Mouse (Mus musculus) cerebellum, postnatal 14 days (tissue): ENCODE measurements at regions not wholly inside any gene's neighbourhood (a gene's known extent, or its start where the extent isn't known, plus 50 kb on each side); places are given as distances from the start of the nearest gene placed in this dataset.

ENCODE experiments used
- DNase-seq, 2 experiments: peaks; one replicate each; pipeline ENCODE4 v3.0.0; 2021; ENCODE audit warnings: mixed read lengths in 2 of 2

- DNase-seq: peak; percentile 22 to 38
Observed at GRCm38 (mm10) chr9:116365016-116365685, 190.0 kb upstream of the Tgfbr2 start.

- no peak for DNase-seq
Observed at GRCm38 (mm10) chr9:116361092-116361491, 185.9 kb upstream of the Tgfbr2 start.

GRCm38 (mm10) chr9:116354056-116354732 lies 179.0 kb upstream of the Tgfbr2 start:
- no peak for DNase-seq

GRCm38 (mm10) chr9:116352801-116353494 lies 177.8 kb upstream of the Tgfbr2 start:
- DNase-seq: no peak

GRCm38 (mm10) chr9:116350804-116351547 lies 175.8 kb upstream of the Tgfbr2 start:
- DNase-seq: peak; percentile 22 to 46

- no peak for DNase-seq
Observed at GRCm38 (mm10) chr9:116347021-116347420, 171.9 kb upstream of the Tgfbr2 start.

GRCm38 (mm10) chr9:116346495-116346894 lies 171.3 kb upstream of the Tgfbr2 start:
- DNase-seq: no peak

GRCm38 (mm10) chr9:116343086-116343481 lies 167.9 kb upstream of the Tgfbr2 start:
- DNase-seq: no peak

- peak; percentile 22 to 40 for DNase-seq
Observed at GRCm38 (mm10) chr9:116342446-116343085, 167.4 kb upstream of the Tgfbr2 start.

GRCm38 (mm10) chr9:116342009-116342408 lies 166.8 kb upstream of the Tgfbr2 start:
- DNase-seq: no peak

- peak in 1 of 2 experiments; percentile 28 for DNase-seq
Observed at GRCm38 (mm10) chr9:116340952-116341351, 165.8 kb upstream of the Tgfbr2 start.

GRCm38 (mm10) chr9:116338729-116339100 lies 163.6 kb upstream of the Tgfbr2 start:
- no peak for DNase-seq

- no peak for DNase-seq
Observed at GRCm38 (mm10) chr9:116338093-116338728, 163.1 kb upstream of the Tgfbr2 start.

- no peak for DNase-seq
Observed at GRCm38 (mm10) chr9:116337446-116338010, 162.4 kb upstream of the Tgfbr2 start.

- DNase-seq: no peak
Observed at GRCm38 (mm10) chr9:116335561-116336478, 160.7 kb upstream of the Tgfbr2 start.

GRCm38 (mm10) chr9:116333956-116334463 lies 158.8 kb upstream of the Tgfbr2 start:
- DNase-seq: no peak

- DNase-seq: no peak
Observed at GRCm38 (mm10) chr9:116332485-116333118, 157.4 kb upstream of the Tgfbr2 start.

GRCm38 (mm10) chr9:116331406-116331805 lies 156.2 kb upstream of the Tgfbr2 start:
- DNase-seq: no peak

- DNase-seq: no peak
Observed at GRCm38 (mm10) chr9:116330796-116331195, 155.6 kb upstream of the Tgfbr2 start.

GRCm38 (mm10) chr9:116329147-116329546 lies 154.0 kb upstream of the Tgfbr2 start:
- no peak for DNase-seq
